Mouse (Mus musculus) spleen, postnatal 14 days (tissue): ENCODE measurements around the gene Mobp.

ENCODE experiments used
- DNase-seq, 2 experiments: peaks; one replicate each; pipeline ENCODE4 v3.0.0; 2021 to 2022; ENCODE audit warnings: low spot score in 2 of 2

The Mobp gene

GRCm38 (mm10) chr9:120210865-120211264 lies 61.4 kb downstream of the Mobp start:
- no peak for DNase-seq

DNA sequence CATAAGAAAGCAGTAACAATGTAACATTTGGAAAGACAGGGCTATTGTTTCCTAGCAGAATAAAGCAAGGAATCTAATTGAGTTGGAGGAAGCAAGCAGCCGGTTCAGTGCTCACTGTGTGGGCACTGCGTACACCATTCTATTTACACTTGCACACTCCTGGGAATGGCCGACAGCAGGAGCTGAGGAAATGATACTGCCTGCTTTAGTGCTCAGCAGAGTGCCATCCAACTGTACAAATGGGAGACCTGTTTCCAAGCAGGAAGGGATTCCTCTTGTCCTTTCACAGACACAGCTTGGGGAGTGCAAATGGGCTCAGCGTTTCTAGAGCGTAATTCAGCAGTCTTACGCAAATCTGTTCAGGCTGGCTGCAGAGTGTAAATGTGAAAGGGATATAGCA lies 63.4 kb downstream of the Mobp start:
- no peak for DNase-seq

DNA sequence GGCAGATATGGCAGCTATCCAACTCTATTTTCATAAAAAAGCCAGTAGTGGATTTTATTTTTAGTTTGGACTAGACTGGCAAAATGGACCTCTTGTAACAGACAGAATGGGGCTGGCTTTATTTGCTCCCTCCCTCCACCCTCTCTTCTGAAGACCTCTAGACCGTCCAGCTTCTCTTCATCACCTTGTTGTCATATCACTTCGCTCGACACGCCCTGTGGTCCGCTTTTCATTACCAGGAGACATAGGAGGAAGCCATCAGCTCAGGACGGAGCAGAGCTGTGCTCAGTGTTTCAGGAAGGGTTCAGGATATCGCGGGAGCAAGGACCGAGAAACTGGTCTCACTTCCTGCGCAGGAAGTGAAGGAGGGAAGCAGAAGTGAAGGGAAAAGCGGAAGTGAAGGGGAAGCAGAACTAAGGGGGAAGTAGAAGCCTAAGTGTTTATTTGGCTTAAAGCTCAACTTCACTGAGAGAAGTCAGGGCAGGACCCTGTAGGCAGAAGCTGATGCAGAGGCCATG lies 65.5 kb downstream of the Mobp start:
- DNase-seq = no peak

- DNase-seq = no peak
These were observed 69.9 kb downstream of the Mobp start for GRCm38 (mm10) chr9:120219411-120219810.
